Mouse (Mus musculus) neural tube, embryonic 12.5 days (tissue): Measurements from ENCODE around the gene Amz1. TPM values are rescaled to one million over a fixed set of nuclear protein-coding genes. Genes with fewer than 3 reads are reported as not detected.

Experiments used
- ATAC-seq: fragments of 200-750 bp; cut with Nextera tagmentation; 2 replicates; pipeline ENCODE4 v1.8.0; 2017; ENCODE audit warnings: low read depth, mild to moderate bottlenecking, moderate TSS enrichment, moderate library complexity; ENCODE audit not compliant: low FRiP score
- H3K27ac ChIP-seq: fragments of 300-500 bp; sonication (generic); 2 replicates; pipeline ENCODE4 v1.5.1; 2016
- H3K27me3 ChIP-seq: fragments of 300-500 bp; sonication (generic); replicated peaks from 2 replicates; pipeline ENCODE4 v1.6.1; 2016; ENCODE audit warnings: mild to moderate bottlenecking
- H3K36me3 ChIP-seq: fragments of 300-500 bp; sonication (generic); 2 replicates; pipeline ENCODE4 v1.6.1; 2016; ENCODE audit warnings: mild to moderate bottlenecking
- H3K4me1 ChIP-seq: fragments of 300-500 bp; sonication (generic); 2 replicates; pipeline ENCODE4 v1.6.1; 2016
- H3K4me2 ChIP-seq: fragments of 300-500 bp; sonication (generic); replicated peaks from 2 replicates; pipeline ENCODE4 v1.6.1; 2016; ENCODE audit warnings: mild to moderate bottlenecking
- H3K4me3 ChIP-seq: fragments of 300-500 bp; sonication (generic); 2 replicates; pipeline ENCODE4 v1.5.1; 2016
- H3K9ac ChIP-seq: fragments of 300-500 bp; sonication (generic); 2 replicates; pipeline ENCODE4 v1.6.1; 2016; ENCODE audit warnings: mild to moderate bottlenecking
- H3K9me3 ChIP-seq: fragments of 300-500 bp; sonication (generic); 2 replicates; pipeline ENCODE4 v1.6.1; 2016; ENCODE audit warnings: mild to moderate bottlenecking
- WGBS: fragments of 180-500 bp; shearing (Covaris S2); methylation state at CpG from one replicate; pipeline ENCODE4 v1.1.7; 2016; 5-methylcytosine and 5-hydroxymethylcytosine counted together
- polyA plus RNA-seq: library from polyadenylated mRNA; unstranded; fragments of >200 nt; fragmentation: Nextera tagmentation; extraction: Ambion mirVana; gene quantifications from 2 replicates; pipeline ENCODE4 v1.2.1, GENCODE M21; 2016

The Amz1 gene
- polyA plus RNA-seq, 1 experiment from 2014 or later = 0.91 TPM

GRCm38 (mm10) chr5:140752041-140752440, 28.1 kb downstream of the Amz1 start:
- Histone ChIP-seq H3K27me3 (no peaks in the 10 kb centered on the region), H3K4me1 (0 out of 2 replicates have a peak, but pooled peaks cover 3% of the 10 kb centered on the region), H3K36me3 (no peaks in the 10 kb centered on the region), H3K9me3 (peaks cover 5% of the 10 kb centered on the region; the same call in 1 of the 2 replicates), H3K27ac (no peak overlapping the region), H3K4me2 (no peak overlapping the region), H3K9ac (no peak overlapping the region), H3K4me3 (no peak overlapping the region)
- 93% methylated on average over 15 of the region's 15 CpGs for WGBS
- no peak for ATAC-seq

- ATAC-seq = no peak
- Histone ChIP-seq H3K4me1 (0 out of 2 replicates have a peak, but pooled peaks cover 3% of the 10 kb centered on the region), H3K36me3 (peaks cover under 1% of the 10 kb centered on the region; the same call in 1 of the 2 replicates), H3K27ac (no peak overlapping the region), H3K9ac (no peak overlapping the region), H3K27me3 (no peaks in the 10 kb centered on the region), H3K4me3 (no peak overlapping the region), H3K4me2 (no peak overlapping the region), H3K9me3 (peaks cover 5% of the 10 kb centered on the region; the same call in 1 of the 2 replicates)
- 93% methylated on average over 3 of the region's 3 CpGs for WGBS
Observed at GRCm38 (mm10) chr5:140752639-140753038, 28.7 kb downstream of the Amz1 start.

GRCm38 (mm10) chr5:140753223-140753622, 29.3 kb downstream of the Amz1 start:
- WGBS = 65% methylated on average over 5 of the region's 5 CpGs
- Histone ChIP-seq H3K9ac (no peak overlapping the region), H3K36me3 (peaks cover 7% of the 10 kb centered on the region; the same call in 1 of the 2 replicates), H3K9me3 (peaks cover 5% of the 10 kb centered on the region; the same call in 1 of the 2 replicates), H3K27ac (no peak overlapping the region), H3K4me3 (no peak overlapping the region), H3K4me1 (0 out of 2 replicates have a peak, but pooled peaks cover 3% of the 10 kb centered on the region), H3K4me2 (no peak overlapping the region), H3K27me3 (no peaks in the 10 kb centered on the region)
- no peak for ATAC-seq

GRCm38 (mm10) chr5:140758864-140759263, 34.9 kb downstream of the Amz1 start:
- Histone ChIP-seq H3K36me3 (peaks cover 38% of the 10 kb centered on the region), H3K9ac (no peak overlapping the region), H3K4me3 (no peak overlapping the region), H3K4me2 (no peak overlapping the region), H3K27me3 (no peaks in the 10 kb centered on the region), H3K27ac (no peak overlapping the region), H3K4me1 (no peaks in the 10 kb centered on the region), H3K9me3 (no peaks in the 10 kb centered on the region)
- 86% methylated on average over 8 of the region's 8 CpGs for WGBS
- ATAC-seq = no peak

- Histone ChIP-seq H3K4me1 (peaks cover 4% of the 10 kb centered on the region), H3K27ac (no peak overlapping the region), H3K27me3 (no peaks in the 10 kb centered on the region), H3K9me3 (no peaks in the 10 kb centered on the region), H3K4me3 (no peak overlapping the region), H3K36me3 (peaks cover 38% of the 10 kb centered on the region), H3K9ac (no peak overlapping the region), H3K4me2 (no peak overlapping the region)
- WGBS = 89% methylated on average over 4 of the region's 4 CpGs
- ATAC-seq = no peak
Observed at GRCm38 (mm10) chr5:140762540-140762939, 38.6 kb downstream of the Amz1 start.

- WGBS = 73% methylated on average over 6 of the region's 6 CpGs
- H3K9me3 ChIP-seq = no peaks in the 10 kb centered on the region
- H3K27me3 ChIP-seq = no peaks in the 10 kb centered on the region
- peaks cover 15% of the 10 kb centered on the region for H3K36me3 ChIP-seq
- peaks cover 22% of the 10 kb centered on the region for H3K4me1 ChIP-seq
- no peak overlapping the region for H3K4me2 ChIP-seq
- H3K9ac ChIP-seq = no peak overlapping the region
- no peak overlapping the region for H3K27ac ChIP-seq
- ATAC-seq = no peak
- no peak overlapping the region for H3K4me3 ChIP-seq
Observed at GRCm38 (mm10) chr5:140764921-140765613, 41.1 kb downstream of the Amz1 start.

- ATAC-seq = no peak
- WGBS = 94% methylated on average over 4 of the region's 4 CpGs
Observed at GRCm38 (mm10) chr5:140766566-140766965, 42.6 kb downstream of the Amz1 start.

GRCm38 (mm10) chr5:140767704-140768141, 43.8 kb downstream of the Amz1 start:
- H3K27me3 ChIP-seq = no peaks in the 10 kb centered on the region
- 7% methylated on average over 9 of the region's 9 CpGs for WGBS
- peak overlapping the region; percentile 51 for H3K9ac ChIP-seq
- H3K9me3 ChIP-seq = no peaks in the 10 kb centered on the region
- peak; percentile 33; the same call in 1 of the 2 replicates for ATAC-seq
- H3K4me2 ChIP-seq = peak overlapping the region; percentile 31
- H3K4me3 ChIP-seq = no peak overlapping the region
- no peaks in the 10 kb centered on the region for H3K36me3 ChIP-seq
- peak overlapping the region; percentile 85 for H3K27ac ChIP-seq
- peaks cover 32% of the 10 kb centered on the region for H3K4me1 ChIP-seq

More at GRCm38 (mm10) chr5:140766566-140766965, 42.6 kb downstream of the Amz1 start:
- no peak overlapping the region for H3K9ac ChIP-seq
- no peak overlapping the region for H3K4me3 ChIP-seq
- H3K36me3 ChIP-seq = 0 out of 2 replicates have a peak, but pooled peaks cover 2% of the 10 kb centered on the region
- no peak overlapping the region for H3K27ac ChIP-seq
- no peak overlapping the region for H3K4me2 ChIP-seq
- no peaks in the 10 kb centered on the region for H3K27me3 ChIP-seq
- H3K4me1 ChIP-seq = peaks cover 25% of the 10 kb centered on the region
- no peaks in the 10 kb centered on the region for H3K9me3 ChIP-seq

GRCm38 (mm10) chr5:140768333-140768732, 44.4 kb downstream of the Amz1 start:
- Histone ChIP-seq H3K27me3 (no peaks in the 10 kb centered on the region), H3K4me1 (peaks cover 32% of the 10 kb centered on the region), H3K4me3 (no peak overlapping the region), H3K36me3 (no peaks in the 10 kb centered on the region), H3K27ac (peak overlapping the region; percentile 85; the same call in 1 of the 2 replicates), H3K9ac (peak overlapping the region; percentile 51; the same call in 1 of the 2 replicates), H3K4me2 (peak overlapping the region; percentile 31), H3K9me3 (no peaks in the 10 kb centered on the region)
- 69% methylated on average over 5 of the region's 5 CpGs for WGBS
- ATAC-seq = peak; percentile 58; the same call in 1 of the 2 replicates

- Histone ChIP-seq H3K9ac (no peak overlapping the region), H3K9me3 (no peaks in the 10 kb centered on the region), H3K4me2 (no peak overlapping the region), H3K4me1 (peaks cover 32% of the 10 kb centered on the region), H3K4me3 (no peak overlapping the region), H3K36me3 (no peaks in the 10 kb centered on the region), H3K27ac (no peak overlapping the region), H3K27me3 (no peaks in the 10 kb centered on the region)
- no peak for ATAC-seq
- 58% methylated on average over 6 of the region's 6 CpGs for WGBS
Observed at GRCm38 (mm10) chr5:140771612-140772011, 47.7 kb downstream of the Amz1 start.

GRCm38 (mm10) chr5:140772158-140772557, 48.2 kb downstream of the Amz1 start:
- 66% methylated on average over 7 of the region's 7 CpGs for WGBS
- Histone ChIP-seq H3K9ac (no peak overlapping the region), H3K4me2 (no peak overlapping the region), H3K4me3 (no peak overlapping the region), H3K27me3 (no peaks in the 10 kb centered on the region), H3K36me3 (no peaks in the 10 kb centered on the region), H3K27ac (no peak overlapping the region), H3K9me3 (no peaks in the 10 kb centered on the region), H3K4me1 (peaks cover 32% of the 10 kb centered on the region)
- ATAC-seq = no peak

- ATAC-seq = no peak
- Histone ChIP-seq H3K27me3 (no peaks in the 10 kb centered on the region), H3K4me2 (no peak overlapping the region), H3K9me3 (no peaks in the 10 kb centered on the region), H3K27ac (no peak overlapping the region), H3K4me3 (no peak overlapping the region), H3K36me3 (peaks cover 16% of the 10 kb centered on the region), H3K9ac (no peak overlapping the region), H3K4me1 (peaks cover 11% of the 10 kb centered on the region)
- WGBS = 96% methylated on average over 4 of the region's 4 CpGs
Observed at GRCm38 (mm10) chr5:140775111-140775510, 51.2 kb downstream of the Amz1 start.
